Mouse (Mus musculus) gastrocnemius, adult 8-10 months (tissue): Measurements from ENCODE around the gene Gm38655. TPM values are rescaled to one million over a fixed set of nuclear protein-coding genes. Genes with fewer than 3 reads are reported as not detected.
A peak's percentile ranks its signal among the peaks of the same experiment; 100 is the strongest.
"Not testable (repeated sequence)": the region's sequence is repeated elsewhere in the genome, so short reads cannot be mapped to it uniquely, and the experiment has no call there.

Experiments used
- DNase-seq, 2 experiments: peaks; one replicate each; pipeline ENCODE4 v3.0.0; 2022; ENCODE audit warnings: low spot score in 2 of 2
- total RNA-seq, 4 experiments: library from RNA; stranded (reverse); gene quantifications; 2 replicates each; pipeline ENCODE4 v1.2.4; 2022

Gene Gm38655
- not detected for total RNA-seq

DNA sequence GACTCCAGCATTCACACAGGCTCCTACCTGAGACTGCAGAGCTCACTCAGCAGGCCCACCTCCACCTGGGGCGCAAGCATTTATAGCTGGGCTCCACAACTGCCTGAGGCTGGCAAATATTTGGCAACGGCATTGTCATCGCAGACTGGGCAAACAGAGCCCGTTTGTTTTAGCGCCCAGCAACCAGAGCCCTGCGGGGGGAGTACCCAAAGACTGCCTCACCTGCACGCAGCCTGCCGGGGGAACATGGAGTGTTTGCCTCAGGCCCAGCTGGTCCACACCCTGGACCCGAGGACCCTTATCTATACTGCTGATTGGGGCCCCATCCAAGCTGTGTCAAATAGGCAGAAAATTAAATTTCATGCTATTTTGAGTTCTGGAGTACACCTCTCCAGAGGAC is at the start of gene Gm38655:
Gm38655 (minus strand) TSS at position 61 of the 400 bp plus-strand sequence.
- no peak for DNase-seq

DNA sequence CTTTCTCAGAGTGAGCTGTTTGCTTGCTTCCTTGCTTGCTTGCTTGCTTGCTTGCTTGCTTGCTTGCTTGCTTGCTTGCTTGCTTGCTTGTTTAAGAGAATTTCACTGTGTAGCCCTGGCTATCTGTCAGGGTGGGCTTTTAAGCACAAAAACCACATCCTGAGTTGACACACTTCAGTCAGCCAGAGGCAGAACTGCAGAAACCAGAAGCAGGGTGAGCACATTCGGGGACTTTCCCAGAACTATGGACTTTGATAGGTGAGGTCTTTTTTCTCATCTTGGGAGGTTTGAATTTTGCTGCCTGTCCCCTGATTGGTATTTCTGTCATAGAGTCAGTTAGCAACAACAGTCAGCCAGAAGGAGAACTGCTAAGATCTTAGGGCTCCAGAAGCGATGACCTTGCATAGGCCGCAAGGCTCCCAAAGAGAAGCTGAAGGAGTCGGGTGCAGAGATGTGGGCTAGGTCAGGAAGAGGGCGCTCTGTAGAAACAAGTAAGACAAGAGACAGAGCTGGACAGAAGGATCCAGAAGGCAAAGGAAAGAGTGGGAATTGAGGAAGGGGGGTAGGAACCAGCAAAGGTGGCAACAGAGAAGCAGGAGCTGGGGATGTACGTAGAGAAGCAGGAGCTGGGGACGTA is 49.4 kb upstream of the Gm38655 start:
- DNase-seq: no peak

DNA sequence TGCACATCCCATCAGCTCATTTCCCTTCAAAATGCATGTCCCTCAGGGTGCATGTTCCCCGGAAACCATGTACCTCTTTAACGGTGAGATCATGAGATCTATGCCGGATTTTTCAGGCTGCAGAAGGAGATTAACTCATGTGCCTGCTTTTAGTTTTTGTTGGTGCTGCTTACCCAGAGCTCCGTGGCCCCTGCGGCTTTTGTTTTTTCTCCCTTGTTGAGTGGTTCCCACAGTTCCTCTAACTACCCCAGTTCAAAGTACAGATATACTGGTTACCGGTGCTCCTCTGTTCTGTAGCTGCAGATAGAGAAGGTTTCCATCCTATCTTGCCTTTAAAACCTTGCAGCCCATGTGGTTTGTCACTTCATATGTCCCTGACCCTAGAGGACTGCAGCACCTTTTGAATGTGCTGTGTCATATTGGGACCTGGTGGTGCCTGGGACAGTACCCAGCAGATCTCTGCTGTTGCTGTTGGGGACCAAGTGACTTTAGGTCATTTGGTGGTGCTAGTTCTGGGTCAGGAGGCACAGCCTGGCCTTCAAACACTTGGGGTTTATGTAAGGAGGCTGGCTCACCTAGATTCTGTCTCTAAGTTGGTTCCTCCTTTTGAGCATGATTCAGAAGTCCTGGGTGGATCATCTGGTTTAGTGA is 47.8 kb upstream of the Gm38655 start:
- no peak for DNase-seq

DNA sequence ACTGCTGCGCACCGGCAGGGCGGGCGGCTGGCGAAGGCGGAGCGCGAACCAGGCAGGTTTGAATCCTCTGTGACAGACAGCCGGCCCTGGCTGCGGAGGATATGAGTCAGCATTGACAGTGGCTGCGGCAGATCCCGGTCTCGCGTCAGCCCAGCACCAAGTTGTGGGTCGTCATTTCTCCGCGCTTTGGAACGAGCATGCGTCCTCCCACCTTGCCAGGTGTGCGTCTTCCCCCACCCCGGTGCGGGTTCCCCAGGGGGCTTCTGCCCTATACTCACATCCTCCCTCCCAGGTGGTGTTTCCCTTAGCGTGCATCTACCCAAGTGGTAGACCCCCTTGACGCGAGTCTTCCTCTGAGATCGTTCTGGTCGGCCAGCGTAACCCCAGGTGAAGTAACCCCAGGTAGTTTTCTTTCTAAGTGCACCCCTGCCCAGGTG is 47.3 kb upstream of the Gm38655 start:
- not testable (repeated sequence) for DNase-seq

DNA sequence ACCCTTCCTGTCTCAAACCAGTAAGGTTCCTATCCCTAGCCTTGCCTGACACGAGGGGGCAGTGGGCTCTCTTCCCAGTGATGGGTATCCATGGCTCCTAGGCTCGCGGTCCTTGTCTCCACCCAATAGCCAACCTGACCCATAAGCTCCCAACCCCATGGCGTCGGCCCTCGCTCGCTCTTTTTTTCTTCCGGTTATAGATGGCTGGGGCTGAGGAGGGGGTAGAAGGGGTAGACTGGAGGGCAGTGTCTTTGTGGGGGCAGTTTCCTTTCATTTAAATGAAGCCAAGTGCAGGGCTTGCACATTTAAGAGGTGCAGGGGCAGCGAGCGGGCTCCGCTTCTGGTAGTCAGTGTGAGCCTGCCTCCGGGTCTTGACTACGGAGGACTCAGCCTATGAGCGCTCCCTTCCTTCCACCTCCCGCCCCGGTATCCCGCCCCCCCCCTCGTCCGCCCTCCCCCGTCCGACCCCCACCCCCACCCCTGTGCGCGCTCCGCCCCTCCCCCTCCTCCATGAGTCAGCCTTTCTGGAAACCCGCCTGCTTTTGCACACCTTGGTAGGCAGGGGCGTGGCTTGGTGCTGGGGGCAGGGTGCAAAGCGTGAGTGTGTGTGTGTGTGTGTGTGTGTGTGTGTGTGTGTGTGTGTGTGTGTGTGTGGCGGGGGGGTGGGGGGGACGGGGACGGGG is 46.7 kb upstream of the Gm38655 start:
- DNase-seq: no peak

DNA sequence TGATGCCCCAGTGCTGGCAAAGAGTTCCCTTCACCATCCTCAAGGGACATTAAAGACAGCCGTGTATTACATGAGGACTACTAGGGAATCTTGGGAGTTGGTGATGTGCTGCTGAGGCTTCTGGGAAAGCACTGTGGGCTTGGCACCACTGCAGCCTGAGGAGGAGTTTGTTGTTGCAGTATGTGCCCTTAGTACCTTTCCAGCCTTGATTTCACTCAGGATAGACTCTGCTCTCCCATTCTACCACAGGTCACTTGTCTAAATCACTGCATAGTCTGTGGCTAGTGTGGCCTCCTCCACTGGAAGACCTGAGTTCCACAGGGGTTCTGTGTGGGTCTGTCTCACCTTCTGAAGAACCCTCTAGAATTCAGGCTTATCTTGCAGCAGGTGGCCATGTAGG is 45.5 kb upstream of the Gm38655 start:
- DNase-seq: no peak

DNA sequence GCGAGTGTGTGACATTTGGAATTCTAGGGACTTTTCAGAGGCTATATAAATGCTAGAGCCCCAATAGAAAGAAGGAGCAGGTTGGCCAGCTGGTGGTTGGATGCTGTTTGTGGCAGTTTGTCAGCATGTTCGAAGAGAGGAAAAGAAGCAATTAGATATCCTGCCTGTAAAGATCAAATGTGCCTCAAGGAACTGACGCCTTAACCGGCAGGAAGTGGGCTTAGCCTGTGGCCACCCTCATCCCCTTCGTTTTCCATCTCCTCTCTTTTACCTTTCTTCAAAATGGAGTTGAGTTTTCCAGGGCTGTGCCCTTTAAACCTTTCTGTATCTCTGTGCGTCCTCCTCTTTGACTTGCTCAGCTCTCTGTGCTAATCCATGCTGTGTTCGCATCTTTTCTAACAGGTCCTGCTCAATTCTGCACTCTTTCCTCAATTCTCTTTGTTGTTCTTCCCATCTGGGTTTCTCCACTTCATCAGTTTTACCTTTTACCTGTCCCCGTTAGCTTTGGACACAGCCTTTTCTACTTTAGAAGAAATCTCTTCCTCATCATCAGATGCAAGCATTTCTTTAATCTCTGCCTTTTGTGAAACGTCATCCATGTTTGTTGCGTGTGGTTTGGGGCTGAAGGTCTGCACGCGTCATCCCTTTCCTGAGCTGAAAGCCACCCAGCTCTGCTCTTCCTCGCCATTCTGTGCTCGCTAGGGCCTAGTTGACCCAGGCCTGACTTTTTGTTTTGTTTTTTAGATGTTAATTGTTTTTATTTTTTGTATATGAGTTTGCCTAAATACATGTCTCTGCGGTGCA is 44.4 kb upstream of the Gm38655 start:
- no peak for DNase-seq

DNA sequence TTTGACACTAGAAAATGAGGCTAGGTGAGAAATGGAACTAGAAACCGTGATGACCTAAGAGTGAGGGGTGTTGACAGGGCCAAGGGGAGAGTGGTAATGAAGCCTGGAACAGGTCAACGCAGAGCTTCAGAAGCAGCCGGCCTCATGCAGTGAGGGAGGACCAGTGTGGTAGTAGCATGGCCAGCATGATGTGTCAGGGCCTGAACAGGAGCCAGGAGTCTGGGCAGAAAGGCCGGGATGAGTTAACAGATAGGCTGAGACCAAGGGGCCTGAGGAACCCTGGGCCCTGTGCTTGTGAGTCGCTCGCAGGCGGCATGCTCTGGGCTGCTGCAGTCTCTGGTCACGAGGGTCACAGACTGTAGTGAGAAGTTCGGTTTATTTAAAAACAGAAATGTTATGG is 43.7 kb upstream of the Gm38655 start:
- no peak for DNase-seq

DNA sequence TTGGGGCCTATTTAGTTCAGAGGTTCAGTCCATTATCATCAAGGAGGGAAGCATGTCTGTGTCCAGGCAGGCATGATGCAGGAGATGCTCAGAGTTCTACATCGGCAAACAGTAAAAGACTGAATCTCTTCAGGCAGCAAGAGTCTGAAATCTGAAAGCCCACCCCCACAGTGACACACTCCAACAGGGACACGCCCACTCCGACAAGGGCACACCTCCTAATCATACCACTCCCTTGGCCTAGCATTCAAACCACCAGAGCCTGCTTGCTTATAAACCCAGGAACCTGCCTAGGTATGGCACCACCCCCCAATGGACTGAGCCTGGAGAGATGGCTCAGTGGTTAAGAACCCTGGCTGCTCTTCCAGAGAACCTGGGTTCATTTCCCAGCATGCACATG is 40.2 kb upstream of the Gm38655 start:
- no peak for DNase-seq

DNA sequence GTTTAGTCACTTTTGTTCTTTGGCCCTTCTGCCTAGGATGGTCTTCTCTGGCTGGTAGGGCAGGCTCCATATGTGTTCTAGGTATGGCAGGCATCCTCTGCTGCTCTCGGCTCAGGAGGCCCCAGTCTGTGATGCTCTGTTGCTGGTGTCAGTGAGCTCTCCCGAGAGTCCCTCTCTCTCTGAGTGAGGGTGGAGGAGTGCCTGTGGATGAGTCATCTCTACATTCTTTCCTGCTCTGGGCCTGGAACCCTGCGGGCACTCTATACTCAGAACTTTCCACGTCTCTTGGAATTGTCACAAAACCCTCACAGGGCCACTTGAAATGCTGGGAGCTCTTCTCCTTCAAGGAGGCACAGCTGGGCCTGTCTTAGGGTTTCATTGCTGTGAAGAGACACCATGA is 36.4 kb upstream of the Gm38655 start:
- DNase-seq: no peak

DNA sequence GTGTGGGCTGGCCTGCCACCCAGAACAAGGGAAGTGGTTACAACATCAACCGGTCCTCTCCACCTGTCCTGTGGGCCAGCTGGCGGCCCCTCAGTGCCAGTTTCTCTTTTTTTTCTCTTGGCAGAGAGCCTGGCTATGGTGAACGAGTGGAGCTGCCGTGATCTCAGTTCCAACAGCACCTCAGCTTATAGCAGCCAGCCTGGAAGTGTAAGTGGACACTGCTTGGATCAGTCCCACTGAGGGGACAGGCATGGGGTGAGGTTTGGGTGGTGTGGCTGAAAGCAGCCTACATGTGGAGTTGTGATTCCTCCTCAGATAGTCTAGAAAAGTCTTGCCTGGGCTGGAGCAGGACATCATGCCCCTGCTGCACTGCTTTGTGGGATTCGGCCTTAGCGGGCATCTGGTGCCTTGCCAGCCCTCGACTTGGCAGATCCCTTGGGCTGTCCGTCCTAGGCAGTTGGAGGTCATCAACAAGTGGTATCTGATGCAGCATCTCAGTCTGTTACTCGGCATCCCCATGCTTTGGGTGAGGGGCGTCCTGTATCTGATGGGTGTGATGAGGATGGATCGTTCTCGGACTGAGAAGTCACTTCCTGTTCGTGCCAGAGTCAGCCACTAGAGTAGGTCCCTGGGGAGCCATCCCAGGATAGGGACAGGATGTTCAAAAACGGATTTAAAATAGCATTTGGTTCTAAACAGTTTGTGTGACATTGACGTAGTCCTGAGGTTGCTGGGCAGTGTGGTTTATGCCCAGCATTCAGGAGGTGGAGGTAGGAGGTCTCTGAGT is 35.6 kb upstream of the Gm38655 start:
- peak; percentile 57 to 59 for DNase-seq

DNA sequence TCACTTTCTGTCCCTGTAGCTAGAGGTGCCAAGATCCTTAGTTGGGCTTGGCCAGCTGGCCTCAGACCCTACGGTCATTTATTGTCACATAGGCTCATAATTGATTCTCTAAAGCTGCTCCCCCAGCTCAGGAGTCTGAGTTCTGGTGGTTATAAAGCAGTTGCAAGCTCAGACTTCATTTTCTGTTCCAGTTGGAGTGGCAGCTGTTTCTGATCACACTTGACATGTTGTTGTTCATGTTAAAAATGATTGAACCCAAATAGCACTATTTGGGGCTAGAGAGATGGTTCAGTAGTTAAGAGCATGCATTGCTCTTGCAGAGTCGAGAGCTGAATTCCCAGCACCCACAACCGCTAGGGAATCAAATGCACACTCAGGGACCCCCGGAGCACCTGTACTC is 34.7 kb upstream of the Gm38655 start:
- no peak for DNase-seq

DNA sequence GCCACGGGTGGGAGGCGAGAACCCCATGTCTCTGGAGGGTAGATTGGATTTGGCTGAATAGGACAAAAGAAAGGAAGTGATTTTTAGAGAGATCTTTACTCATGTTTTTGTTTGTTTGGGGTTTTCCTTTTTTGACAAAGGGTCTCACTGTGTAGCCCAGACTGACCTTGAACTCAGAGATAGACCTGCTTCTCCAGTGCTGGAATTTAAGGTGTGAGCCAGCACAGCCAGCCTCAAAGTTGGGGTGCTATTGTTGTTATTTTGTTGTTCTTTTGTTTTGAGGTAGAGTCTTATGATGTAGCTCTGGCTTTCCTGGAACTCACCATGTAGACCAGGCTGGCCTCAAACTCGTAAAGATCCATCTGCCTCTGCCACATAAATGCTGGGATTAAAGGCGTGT is 27.1 kb upstream of the Gm38655 start:
- no peak for DNase-seq

DNA sequence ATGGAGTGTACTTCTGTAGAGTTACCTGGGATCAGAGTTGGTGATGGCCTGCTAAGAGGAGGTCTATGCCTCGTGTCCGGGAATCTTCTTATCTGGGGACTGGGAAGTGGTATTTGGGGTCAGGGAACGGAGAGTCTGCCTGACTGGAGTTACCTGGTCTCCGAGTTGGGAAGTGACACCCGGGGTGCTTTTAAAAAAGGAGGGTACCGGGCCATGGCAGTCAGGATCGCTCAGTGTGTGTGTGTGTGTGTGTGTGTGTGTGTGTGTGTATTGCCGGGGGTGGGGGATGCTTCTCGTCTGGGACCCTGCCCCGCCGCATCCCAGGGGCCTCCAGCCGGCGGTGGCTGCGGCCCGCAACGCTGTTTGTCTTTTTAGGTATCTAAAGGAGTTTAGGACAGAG is 13.8 kb upstream of the Gm38655 start:
- no peak for DNase-seq

DNA sequence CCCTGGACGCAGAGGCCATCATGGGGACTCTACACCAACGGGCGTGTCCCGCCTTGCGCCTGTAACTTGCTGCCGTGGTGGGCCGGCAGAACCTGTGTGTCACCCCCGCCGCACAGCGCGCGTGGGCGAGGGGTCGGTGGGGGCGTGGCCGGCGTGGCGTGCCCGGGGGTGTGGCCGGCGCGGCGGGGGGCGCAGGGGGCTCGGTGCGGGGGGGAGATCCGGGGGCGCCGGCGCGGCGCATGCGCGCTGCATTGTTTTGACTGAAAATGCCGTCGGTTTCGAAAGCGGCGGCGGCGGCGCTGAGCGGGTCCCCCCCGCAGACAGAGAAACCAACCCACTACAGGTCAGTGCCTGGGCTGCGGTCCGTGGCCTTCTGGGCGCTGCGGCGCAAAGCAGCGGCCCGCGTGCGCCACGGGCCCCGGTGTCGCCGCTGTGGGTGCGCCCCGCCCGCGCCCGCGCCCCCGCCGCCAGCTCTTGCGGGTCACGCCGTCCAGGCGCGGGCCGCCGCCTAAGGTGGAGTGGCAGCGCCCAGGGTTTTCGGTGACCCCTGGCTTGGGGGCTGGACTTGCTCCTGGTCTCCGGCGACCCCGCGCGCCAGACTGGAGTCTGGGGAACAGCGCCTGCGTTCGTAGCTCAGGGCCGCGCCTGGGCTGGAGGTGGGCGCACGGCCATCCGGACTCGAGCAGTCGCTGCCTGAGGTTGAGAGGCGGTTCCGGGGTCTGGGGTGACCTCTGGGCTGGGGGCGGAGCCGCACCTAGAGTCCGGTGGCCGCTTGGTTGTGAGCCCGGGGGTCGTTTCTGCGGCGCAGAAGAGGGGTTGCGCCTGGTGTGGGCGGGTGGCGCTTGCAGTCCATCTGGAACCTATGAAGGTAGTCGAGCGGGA is 13.1 kb upstream of the Gm38655 start, which contains the start of gene Unkl:
Unkl (plus strand) TSS at position 248 of the 882 bp plus-strand sequence.
- peak; percentile 32 to 59 for DNase-seq

DNA sequence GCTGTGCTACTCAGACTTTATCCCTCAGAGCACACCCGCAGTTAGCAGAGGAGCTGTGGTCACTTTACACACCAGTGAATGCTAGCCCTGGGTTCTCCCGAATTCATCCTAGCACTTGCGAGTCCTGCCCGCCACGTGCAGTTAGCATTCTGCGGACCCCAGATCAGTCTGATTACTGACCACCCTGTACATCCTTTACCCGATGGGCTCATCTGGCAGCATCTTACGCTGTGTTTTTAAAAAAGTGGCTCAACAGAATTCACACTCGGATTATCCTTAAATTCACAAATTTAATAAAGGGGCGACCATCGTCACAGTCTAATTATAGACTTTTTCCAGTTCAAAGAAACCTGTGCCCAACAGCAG is 12.5 kb upstream of the Gm38655 start:
- no peak for DNase-seq

DNA sequence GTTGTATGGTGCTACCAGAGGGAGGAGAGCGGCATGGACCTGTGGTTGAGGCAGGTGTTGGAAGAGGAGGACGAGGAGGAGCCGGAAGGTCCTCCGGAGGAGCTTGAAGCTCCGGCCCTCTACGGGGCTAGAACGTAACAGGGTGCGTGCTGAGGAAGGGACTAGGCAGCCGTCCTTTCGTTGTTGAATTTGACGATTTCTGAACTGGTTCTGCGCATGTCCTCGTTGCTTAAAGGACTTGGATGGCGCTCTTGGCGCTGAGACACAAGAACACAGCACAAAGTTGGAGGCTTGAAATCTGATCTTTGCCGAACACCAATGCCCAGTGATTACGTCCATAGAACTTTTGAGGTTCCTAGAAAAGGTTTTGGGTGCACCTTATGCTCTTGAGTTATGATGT is 9.7 kb upstream of the Gm38655 start:
- no peak for DNase-seq

DNA sequence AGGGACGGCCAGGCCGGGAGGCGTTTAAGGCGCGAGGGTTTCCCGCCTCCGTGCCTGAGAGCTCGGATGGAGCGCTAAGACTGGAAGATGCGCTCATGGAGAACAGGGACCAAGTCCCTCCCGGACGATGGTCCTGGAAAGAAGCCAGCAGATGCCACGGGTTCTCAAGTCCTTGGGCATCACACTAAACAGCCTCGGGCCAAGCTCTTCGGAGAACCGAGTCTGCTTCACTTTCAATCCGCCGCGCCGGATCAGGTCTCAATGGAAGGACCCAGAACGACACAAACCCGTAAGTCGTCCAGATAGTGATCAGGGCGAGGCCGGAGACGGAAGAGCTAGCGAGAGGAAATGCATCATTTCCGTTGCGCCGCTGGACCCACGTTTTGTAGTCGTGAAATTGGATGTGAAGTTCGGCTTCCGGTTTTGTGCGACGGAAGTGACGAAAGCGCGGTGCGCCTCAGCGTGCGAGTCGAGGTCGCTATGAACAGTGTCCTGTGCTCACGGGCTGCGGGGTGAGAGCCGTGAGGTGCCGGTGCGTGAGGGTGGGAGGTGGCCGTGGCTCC is 8.9 kb upstream of the Gm38655 start, which contains the start of gene BC003965:
BC003965 (plus strand) TSS at position 426 of the 563 bp plus-strand sequence.
- DNase-seq: peak; percentile 91 to 92

DNA sequence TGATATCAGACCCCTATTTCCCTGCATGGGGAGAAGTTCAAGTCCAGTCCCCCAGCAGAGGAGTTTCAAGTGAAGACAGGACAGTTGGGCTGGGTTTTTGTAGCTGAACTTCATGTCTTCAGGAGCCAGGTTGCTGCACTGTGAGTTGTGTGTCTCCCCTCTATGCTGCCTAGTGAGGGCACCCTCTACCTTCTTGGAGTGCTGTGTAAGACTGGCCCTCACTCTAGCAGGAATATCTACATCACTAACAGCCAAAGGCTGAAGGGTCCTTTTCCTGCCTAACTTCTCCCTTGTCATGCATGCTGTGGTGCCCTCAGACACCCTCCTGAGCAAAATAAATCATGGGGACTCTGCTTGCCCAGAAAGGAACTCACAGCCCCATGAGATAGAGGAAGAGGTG is 8.0 kb upstream of the Gm38655 start:
- DNase-seq: no peak

DNA sequence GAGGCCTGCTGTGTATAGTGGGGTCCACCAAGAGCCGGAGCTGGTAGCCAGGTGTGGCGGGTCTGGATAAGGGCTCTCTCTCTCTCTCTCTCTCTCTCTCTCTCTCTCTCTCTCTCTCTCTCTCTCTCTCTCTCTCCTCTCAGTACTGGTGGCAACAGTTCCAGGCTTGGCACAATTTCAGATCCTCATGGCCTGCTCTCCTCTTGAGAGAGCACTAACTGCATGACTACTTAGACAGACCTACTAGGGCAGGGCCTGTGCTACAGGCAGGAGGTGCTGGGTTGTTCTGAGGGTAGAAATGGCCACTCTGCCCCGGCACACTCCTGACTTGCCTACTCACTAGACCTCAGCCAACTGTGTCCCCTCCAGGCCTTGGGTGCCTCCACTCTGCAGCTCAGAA is 2.7 kb downstream of the Gm38655 start:
- no peak for DNase-seq
